Comparison of ENCODE assay signal across 13 mouse cellular contexts in genomic region chr11:33078036-33078435, GRCm38 (mm10).
DNase-seq lines count a peak whose midpoint lies in the region; ATAC-seq and TF ChIP-seq lines count a peak whose summit lies in the region.
"Had no signal": no experiment of that assay in that cellular context is flagged by ENCODE, and none has a peak within 500 bp of the region (broad histone marks: within the 10 kb centered on the region; RNA-seq: fewer than 3 reads in every experiment).

No protein-coding gene starts in this region.

- intact Hi-C loops in left cerebral cortex, postnatal 14 days (cut with DNase I) = no loop called here

- peak; percentile 55; the same call in 1 of the 2 replicates for ATAC-seq in midbrain, embryonic 11.5 days (ENCODE audit: low FRiP score)
- ATAC-seq in midbrain, postnatal 0 days (ENCODE audit: low FRiP score) = no peak
- peak; percentile 44; the same call in 1 of the 2 replicates for ATAC-seq in hindbrain, embryonic 14.5 days (ENCODE audit: low FRiP score)
- ATAC-seq in erythroblast, adult 5-6 weeks (replicated peaks; ENCODE audit: low FRiP score, poor library complexity, severe bottlenecking) = no peak
- ATAC-seq: CD4-positive, CD25-positive, alpha-beta regulatory T cell, adult 4 months had no signal

- no peaks in the 10 kb centered on the region for H3K27me3 ChIP-seq in midbrain, embryonic 11.5 days (ENCODE audit: control insufficient read depth, insufficient read depth, low read length)
- H3K27me3 ChIP-seq in midbrain, postnatal 0 days (ENCODE audit: insufficient read depth, low read length) = no peaks in the 10 kb centered on the region
- H3K27me3 ChIP-seq in hindbrain, embryonic 14.5 days (ENCODE audit: control insufficient read depth, insufficient read depth, low read length) = no peaks in the 10 kb centered on the region

- peaks cover 4% of the 10 kb centered on the region for H3K4me1 ChIP-seq in midbrain, embryonic 11.5 days (ENCODE audit: control insufficient read depth, insufficient read depth, low read length)
- H3K4me1 ChIP-seq in midbrain, postnatal 0 days (ENCODE audit: insufficient read depth, low read length) = no peaks in the 10 kb centered on the region
- no peaks in the 10 kb centered on the region for H3K4me1 ChIP-seq in hindbrain, embryonic 14.5 days (replicated peaks; ENCODE audit: control insufficient read depth, insufficient read depth, low read length)

- H3K36me3 ChIP-seq in midbrain, embryonic 11.5 days (ENCODE audit: control insufficient read depth, insufficient read depth, low read length) = no peaks in the 10 kb centered on the region
- no peaks in the 10 kb centered on the region for H3K36me3 ChIP-seq in midbrain, postnatal 0 days (ENCODE audit: insufficient read depth, low read length)
- H3K36me3 ChIP-seq in hindbrain, embryonic 14.5 days (replicated peaks; ENCODE audit: control insufficient read depth, insufficient read depth) = no peaks in the 10 kb centered on the region

- TF ChIP-seq CTCF in midbrain, postnatal 0 days (IDR thresholded peaks at IDR 0.05) = no peak

- DNase-seq in midbrain, embryonic 11.5 days (ENCODE audit: low spot score, missing footprints) = peak; percentile 89
- DNase-seq in midbrain, postnatal 0 days (ENCODE audit: low spot score) = no peak
- no peak for DNase-seq in hindbrain, embryonic 14.5 days (ENCODE audit: low spot score)
- peak; percentile 39 to 73 for DNase-seq in kidney, postnatal 25 days
- no peak for DNase-seq in left cerebral cortex, postnatal 14 days (ENCODE audit: low spot score in 2 of 2)
- DNase-seq in spleen, postnatal 36 days (ENCODE audit: low spot score in 2 of 2) = no peak
- DNase-seq in lung, postnatal 25 days (ENCODE audit: low spot score) = no peak
- DNase-seq: gastrocnemius, postnatal 10 days; heart, postnatal 10 days; lung, adult 2 months; right cerebral cortex, adult 18-20 months had no signal

- H3K4me2 ChIP-seq in midbrain, embryonic 11.5 days = no peak overlapping the region
- no peak overlapping the region for H3K4me2 ChIP-seq in midbrain, postnatal 0 days (ENCODE audit: low read depth, low read length, poor library complexity, severe bottlenecking)
- no peak overlapping the region for H3K4me2 ChIP-seq in hindbrain, embryonic 14.5 days (replicated peaks)

- no peaks in the 10 kb centered on the region for H3K9me3 ChIP-seq in midbrain, embryonic 11.5 days (ENCODE audit: control insufficient read depth, low read length)
- H3K9me3 ChIP-seq in midbrain, postnatal 0 days (ENCODE audit: low read length) = no peaks in the 10 kb centered on the region
- H3K9me3 ChIP-seq in hindbrain, embryonic 14.5 days (ENCODE audit: control insufficient read depth, low read length) = no peaks in the 10 kb centered on the region

- 39% methylated on average over 7 of the region's 7 CpGs for WGBS in midbrain, embryonic 11.5 days
- 40% methylated on average over 7 of the region's 7 CpGs for WGBS in midbrain, postnatal 0 days
- WGBS in hindbrain, embryonic 14.5 days = 43% methylated on average over 7 of the region's 7 CpGs

- H3K9ac ChIP-seq in midbrain, embryonic 11.5 days (ENCODE audit: low read length) = no peak overlapping the region
- no peak overlapping the region for H3K9ac ChIP-seq in midbrain, postnatal 0 days (replicated peaks; ENCODE audit: low read length, poor library complexity, severe bottlenecking)
- no peak overlapping the region for H3K9ac ChIP-seq in hindbrain, embryonic 14.5 days

- no peak overlapping the region for H3K27ac ChIP-seq in midbrain, embryonic 11.5 days (ENCODE audit: low read depth, low read length)
- H3K27ac ChIP-seq in midbrain, postnatal 0 days (ENCODE audit: low read depth, low read length) = no peak overlapping the region
- no peak overlapping the region for H3K27ac ChIP-seq in hindbrain, embryonic 14.5 days

- no peak overlapping the region for H3K4me3 ChIP-seq in midbrain, embryonic 11.5 days (ENCODE audit: low read depth, low read length)
- no peak overlapping the region for H3K4me3 ChIP-seq in midbrain, postnatal 0 days (ENCODE audit: low read depth, low read length)
- H3K4me3 ChIP-seq in hindbrain, embryonic 14.5 days (replicated peaks; ENCODE audit: low read length) = no peak overlapping the region

Comparison
In these comparisons a context has a peak if more than half of its experiments do, and no peak if none do; other contexts are left out.
1. ATAC-seq: peak in midbrain, embryonic 11.5 days (single experiment) and hindbrain, embryonic 14.5 days (single experiment); none in midbrain, postnatal 0 days (single experiment) and erythroblast, adult 5-6 weeks (single experiment).
2. DNase-seq: peak in midbrain, embryonic 11.5 days (single experiment) and kidney, postnatal 25 days (2 of 2); none in midbrain, postnatal 0 days (single experiment), hindbrain, embryonic 14.5 days (single experiment), left cerebral cortex, postnatal 14 days (0 of 2), spleen, postnatal 36 days (0 of 2) and lung, postnatal 25 days (single experiment).